Mouse (Mus musculus) A20 (cell line): ENCODE measurements around the gene Cuedc2.

Experiments
- DNase-seq: peaks from one replicate; pipeline ENCODE4 v3.0.0-alpha.2; 2011; ENCODE audit warnings: low read depth, low spot score

Gene Cuedc2

DNA sequence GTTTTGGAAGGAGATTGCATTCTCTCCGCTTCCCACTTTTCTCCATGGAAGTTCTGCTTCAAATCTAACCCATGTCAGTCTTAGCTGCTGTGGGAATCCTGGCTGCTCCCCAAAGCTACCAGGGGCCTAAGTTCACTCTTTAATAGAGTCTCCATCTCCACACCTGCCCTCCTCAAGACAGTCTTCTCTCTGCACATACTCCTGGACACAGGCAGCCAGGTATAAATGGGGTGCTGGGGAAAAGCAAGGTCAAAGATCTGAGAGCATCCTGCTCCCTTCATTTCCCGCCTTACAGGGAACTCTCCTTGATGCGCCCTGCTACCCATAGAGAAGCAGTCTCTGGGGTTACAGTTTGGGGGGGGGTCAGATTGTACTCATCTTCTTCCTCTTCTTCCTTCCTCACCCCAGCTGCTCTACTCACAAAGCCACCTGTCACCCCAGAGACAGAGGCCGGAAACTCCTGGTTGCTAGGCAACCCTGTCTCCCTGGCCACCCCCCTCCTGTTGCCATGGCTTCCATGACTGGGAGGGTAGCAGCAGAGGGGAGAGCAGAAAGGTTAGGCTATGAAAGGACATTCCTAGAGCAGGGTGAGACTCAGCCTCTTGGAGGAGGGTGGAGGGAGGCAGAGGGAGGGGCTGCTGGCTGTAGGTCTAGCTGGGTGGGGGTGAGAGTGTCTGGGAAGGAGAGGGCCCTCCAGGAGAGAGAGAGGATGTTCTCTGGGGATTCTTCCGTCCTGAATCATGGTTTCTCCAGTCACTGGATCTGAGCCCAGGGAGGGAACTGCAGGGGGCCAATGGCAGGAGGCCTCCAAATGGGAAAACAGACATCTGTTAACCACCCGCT lies 17.2 kb downstream of the Cuedc2 start:
- peak; percentile 54 for DNase-seq

GRCm38 (mm10) chr19:46320076-46320785 lies 18.3 kb downstream of the Cuedc2 start:
- DNase-seq = no peak

DNA sequence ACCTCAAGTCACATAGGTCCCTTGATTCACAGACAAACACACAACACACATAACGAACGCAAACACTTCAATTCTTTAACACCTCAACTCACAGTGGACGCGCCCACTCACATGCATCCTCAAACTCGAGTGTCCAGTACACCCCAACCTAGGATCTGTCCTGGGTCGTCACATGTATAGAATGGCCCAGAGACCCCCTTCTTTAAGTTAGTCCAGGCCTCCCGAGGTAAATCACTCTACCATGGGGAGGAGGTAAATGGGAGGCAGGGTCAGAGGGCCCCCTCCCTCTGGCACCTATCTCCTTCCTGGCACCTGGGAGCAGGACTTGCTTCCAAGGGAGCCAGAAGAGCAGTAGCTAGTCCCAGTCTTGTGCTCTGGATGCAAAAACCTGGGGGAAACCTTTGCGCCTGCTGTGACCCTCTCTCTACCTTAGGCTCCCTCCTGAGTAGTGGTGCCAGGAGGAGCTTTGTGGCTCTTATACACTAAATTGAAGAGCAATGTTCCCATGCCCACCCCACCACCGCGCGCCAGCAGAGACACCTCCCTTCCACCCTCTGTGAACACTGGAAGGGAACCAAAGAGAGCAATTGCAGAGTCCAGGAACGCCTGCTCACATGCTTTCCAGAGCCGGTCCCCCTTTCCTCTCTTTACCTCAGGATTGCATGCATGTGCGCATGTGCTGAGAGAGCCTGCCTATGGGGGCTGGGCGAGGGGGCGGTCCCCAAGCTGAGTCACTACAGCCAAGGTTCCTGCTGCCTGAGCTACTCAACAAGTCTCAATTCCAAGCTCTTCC lies 19.7 kb downstream of the Cuedc2 start:
- no peak for DNase-seq

DNA sequence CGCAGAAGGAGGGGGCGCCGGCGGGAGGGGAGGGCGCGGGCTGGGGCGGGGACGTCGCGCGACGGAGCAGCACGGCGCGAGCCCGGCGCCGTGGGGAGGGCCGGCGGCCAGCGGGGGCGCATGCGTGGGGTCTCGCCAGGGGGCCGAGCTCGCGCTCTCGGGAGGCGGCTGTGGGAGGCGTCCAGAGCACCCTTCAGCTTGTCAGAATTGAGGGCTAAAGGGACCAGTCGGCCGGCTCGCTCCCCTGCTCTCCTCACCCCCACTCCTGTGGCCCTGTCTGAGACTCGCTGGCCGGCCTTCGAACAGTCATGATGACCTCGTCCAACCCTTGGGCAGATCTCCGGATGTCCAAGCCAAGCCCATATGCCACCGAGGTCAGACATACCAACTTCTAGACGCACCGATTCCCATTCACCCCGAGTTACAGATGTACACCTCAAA lies 20.5 kb downstream of the Cuedc2 start:
- no peak for DNase-seq

GRCm38 (mm10) chr19:46317546-46317885 lies 21.0 kb downstream of the Cuedc2 start:
- no peak for DNase-seq

DNA sequence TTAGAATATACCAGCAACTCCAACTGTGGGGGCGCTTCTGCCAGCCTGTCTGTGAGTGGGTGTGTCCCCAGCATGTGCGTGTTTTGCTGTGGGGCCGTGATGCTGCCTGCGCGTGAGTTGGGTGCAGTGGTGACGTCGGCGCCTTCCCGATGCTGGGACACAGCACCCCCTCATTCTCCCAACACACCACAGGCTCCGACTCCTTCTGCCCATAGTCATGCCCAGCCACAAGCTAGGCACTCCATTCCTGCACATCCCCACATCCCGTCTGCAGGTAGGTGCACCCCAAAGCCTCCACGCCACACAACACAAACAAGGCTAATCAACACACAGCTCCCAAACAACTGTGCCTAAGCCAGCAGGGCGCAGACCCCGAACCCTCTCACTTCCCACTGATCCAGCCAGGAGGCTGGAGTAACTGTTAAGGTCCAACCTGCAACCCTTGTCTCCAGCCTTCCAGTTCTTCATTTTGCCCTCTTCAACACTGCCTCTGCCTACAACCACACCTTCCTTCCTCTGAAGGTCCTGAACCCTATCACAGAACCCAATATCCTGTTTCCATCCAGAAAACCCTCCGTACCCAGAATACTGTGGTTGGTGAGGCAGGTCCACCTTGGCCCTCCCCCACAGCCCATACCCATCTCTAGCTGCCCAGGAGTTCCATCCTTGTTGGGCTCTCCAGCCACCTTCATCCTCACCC lies 21.5 kb downstream of the Cuedc2 start:
- DNase-seq = no peak

- DNase-seq = peak; percentile 35
Observed at GRCm38 (mm10) chr19:46315752-46316610, 22.5 kb downstream of the Cuedc2 start.

DNA sequence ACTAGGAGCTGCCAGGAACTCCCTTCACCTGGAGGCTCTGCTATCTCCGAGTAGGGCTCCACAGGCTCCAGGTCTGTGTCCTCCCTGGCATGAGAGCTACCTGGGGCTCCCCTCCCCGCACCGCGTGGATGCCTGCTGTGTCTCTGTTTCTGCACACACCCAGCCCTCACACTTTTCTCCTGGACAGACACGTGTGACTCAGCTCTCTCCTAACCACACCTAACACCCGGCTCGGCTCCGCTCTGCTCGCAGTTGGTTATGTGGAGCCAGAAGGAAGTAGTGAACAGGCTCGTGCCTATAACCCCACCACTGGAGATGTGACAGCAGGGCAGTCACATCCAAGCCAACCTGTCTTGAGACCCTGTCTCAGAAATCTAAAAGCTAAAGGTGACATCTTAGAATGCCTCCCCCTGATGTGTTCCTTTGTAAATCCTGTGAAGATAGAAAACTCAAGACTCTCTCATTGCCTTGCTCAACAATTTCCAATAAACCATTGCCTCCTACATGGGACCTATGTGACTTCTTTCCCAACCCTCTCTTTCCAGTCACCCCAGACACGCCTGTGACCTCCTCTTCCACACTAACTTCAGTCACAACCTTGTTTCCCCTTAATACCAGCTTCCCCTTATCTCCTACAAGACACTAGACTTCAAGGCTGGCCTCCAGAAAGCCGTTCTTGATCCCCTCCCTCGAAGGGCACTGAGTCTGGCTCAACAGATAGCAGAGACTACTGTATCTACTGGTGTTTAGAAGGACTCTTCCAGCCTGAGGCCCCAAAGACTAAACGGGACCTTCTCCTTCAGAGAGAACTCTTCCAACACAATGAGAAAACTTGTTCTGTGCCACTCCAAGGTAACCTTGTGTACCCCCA lies 23.4 kb downstream of the Cuedc2 start:
- DNase-seq = peak; percentile 27

- peak; percentile 25 for DNase-seq
Observed at GRCm38 (mm10) chr19:46314151-46314601, 24.3 kb downstream of the Cuedc2 start.

DNA sequence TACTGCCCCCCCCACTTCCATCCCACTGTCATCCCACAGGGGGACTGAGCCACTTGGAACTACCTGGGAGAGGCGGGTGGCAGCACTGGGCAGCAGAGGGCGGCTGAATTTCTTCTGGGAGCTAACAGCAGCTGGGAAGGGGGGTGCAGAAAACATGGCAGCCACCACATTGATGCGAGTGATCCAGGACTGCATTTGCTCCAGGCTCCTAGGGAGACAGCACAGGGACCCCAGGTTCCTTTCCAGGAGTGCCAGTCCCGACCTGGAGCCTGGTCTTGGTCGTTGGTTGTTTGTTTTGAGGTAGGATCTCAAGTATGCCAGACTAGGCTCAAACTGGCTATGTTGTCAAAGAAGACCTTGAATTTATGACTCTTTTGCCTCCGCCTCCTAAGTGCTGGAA lies 24.9 kb downstream of the Cuedc2 start:
- DNase-seq = no peak

DNA sequence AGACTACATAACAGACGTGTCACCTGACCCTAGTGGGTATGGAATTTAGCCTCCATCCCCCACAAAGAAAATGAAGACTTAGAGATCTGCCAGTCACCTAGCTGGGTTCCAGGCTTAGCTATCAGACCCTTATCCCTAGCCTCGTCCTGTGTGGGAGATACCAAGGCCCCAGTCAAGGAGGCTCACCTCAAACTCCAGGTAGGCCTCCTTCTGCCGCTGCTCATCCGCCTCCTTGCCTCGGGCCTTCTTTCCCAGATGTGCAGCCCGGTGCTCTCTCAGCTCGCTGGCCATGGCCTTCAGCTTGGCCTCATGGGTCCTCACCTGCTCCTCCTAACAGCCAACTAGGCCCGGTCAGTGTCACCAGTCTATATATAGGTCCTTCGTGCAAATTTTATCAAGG lies 25.4 kb downstream of the Cuedc2 start:
- no peak for DNase-seq

GRCm38 (mm10) chr19:46312566-46312965 lies 25.9 kb downstream of the Cuedc2 start:
- DNase-seq = no peak

DNA sequence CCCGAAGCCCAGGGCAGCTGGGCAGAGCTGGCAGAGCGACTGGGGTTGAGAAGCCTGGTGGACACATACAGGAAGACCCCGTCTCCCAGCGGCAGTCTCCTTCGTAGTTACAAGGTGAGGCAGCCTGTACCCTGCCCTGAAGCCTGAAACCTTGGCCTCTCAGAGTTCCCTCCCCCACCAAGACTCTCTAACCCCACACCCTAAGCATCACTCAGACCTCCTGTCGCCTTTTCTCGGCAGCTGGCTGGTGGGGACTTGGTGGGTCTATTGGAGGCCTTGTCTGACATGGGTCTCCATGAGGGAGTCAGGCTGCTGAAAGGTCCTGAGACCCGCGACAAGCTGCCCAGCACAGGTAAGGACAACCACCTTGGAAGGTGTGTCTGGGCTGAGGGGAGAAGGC lies 27.2 kb downstream of the Cuedc2 start:
- no peak for DNase-seq

DNA sequence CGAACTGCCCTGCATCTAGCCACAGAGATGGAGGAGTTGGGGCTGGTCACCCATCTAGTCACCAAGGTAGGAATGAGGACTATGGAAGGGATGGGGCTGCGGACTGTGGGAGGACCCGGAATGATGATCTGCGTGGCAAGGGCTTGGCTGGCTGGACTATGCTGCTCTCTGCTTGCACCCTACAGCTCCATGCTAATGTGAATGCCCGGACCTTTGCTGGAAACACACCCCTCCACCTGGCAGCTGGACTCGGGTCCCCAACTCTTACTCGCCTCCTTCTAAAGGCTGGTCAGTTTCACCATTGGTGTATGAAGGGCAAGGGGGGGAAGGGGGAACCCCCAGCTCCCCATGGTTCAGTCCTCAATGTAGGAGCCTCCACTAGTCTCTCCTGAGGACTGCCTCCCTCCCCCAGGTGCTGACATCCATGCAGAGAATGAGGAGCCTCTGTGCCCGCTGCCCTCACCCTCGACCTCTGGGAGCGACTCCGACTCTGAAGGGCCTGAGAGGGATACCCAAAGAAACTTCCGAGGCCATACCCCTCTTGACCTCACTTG lies 28.1 kb downstream of the Cuedc2 start:
- DNase-seq = no peak

- no peak for DNase-seq
Observed at GRCm38 (mm10) chr19:46309651-46310305, 28.7 kb downstream of the Cuedc2 start.

DNA sequence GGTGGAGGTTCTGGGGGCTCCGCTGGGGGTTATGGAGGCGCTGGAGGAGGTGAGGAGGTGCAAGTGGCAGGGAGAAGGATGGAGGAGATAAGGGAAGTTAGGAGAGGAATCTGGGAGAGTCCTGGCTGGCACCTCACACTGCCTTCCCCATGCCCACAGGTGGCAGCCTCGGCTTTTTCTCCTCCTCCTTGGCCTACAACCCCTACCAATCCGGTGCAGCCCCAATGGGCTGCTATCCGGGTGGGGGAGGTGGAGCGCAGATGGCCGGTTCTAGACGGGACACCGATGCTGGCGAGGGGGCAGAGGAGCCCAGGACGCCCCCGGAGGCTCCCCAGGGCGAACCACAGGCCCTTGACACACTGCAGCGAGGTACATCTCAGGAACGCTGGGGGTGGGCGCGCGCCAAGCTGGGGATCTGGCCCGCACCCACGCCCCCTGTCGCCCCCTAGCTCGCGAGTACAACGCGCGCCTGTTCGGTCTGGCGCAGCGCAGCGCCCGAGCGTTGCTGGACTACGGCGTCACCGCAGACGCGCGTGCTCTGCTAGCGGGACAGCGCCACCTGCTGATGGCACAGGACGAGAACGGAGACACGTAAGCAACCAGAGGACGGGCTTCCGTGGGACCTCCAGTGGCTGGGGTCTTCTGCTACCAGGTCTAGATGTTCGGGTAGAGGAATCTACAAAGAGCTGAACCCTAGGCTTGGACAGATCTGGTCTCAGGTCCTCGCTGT lies 29.6 kb downstream of the Cuedc2 start:
- DNase-seq = peak; percentile 90

GRCm38 (mm10) chr19:46308303-46308702 lies 30.2 kb downstream of the Cuedc2 start:
- DNase-seq = no peak

DNA sequence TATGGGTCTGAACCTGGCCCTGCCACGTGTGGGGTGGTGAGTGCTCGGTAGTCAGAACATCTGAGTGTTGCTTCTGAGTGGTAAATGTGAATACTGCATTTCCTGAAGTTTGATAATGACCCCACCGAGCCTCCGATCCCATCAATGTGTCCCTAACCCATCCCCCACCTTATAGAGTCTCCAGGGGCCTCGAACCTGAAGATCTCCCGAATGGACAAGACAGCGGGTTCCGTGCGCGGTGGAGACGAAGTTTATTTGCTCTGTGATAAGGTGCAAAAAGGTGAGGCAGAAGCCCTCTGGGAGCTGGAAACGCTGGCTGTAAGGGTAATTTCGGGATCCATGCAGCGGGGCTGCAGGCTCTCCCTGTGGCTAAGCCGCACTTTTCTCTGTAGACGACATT lies 30.7 kb downstream of the Cuedc2 start:
- DNase-seq = no peak
